Mouse (Mus musculus) urinary bladder, postnatal 14 days (tissue): ENCODE measurements at regions not wholly inside any gene's neighbourhood (a gene's known extent, or its start where the extent isn't known, plus 50 kb on each side); places are given as distances from the start of the nearest gene placed in this dataset.

Source experiments
- DNase-seq: peaks from one replicate; pipeline ENCODE4 v3.0.0; 2021; ENCODE audit warnings: low spot score

GRCm38 (mm10) chr5:101295941-101296340, 368.9 kb downstream of the Nkx6-1 start:
- no peak for DNase-seq

- no peak for DNase-seq
Measured at GRCm38 (mm10) chr5:101294031-101294430, 370.8 kb downstream of the Nkx6-1 start.

GRCm38 (mm10) chr5:101288358-101288757, 376.4 kb downstream of the Nkx6-1 start:
- DNase-seq: peak; percentile 29

GRCm38 (mm10) chr5:101285941-101286340, 378.9 kb downstream of the Nkx6-1 start:
- DNase-seq: no peak

GRCm38 (mm10) chr5:101250474-101250873, 405.0 kb downstream of the Gpat3 start:
- no peak for DNase-seq

- no peak for DNase-seq
Measured at GRCm38 (mm10) chr5:101242651-101243050, 397.1 kb downstream of the Gpat3 start.

- no peak for DNase-seq
Measured at GRCm38 (mm10) chr5:101239298-101240118, 394.0 kb downstream of the Gpat3 start.

GRCm38 (mm10) chr5:101236163-101236693, 390.7 kb downstream of the Gpat3 start:
- DNase-seq: no peak

- no peak for DNase-seq
Measured at GRCm38 (mm10) chr5:101222390-101222789, 376.9 kb downstream of the Gpat3 start.

- DNase-seq: no peak
Measured at GRCm38 (mm10) chr5:101218082-101218481, 372.6 kb downstream of the Gpat3 start.

- no peak for DNase-seq
Measured at GRCm38 (mm10) chr5:101216837-101217571, 371.5 kb downstream of the Gpat3 start.

GRCm38 (mm10) chr5:101211974-101212373, 366.5 kb downstream of the Gpat3 start:
- DNase-seq: no peak

- DNase-seq: no peak
Measured at GRCm38 (mm10) chr5:101208150-101208549, 362.6 kb downstream of the Gpat3 start.

- DNase-seq: no peak
Measured at GRCm38 (mm10) chr5:101195501-101195900, 350.0 kb downstream of the Gpat3 start.

- DNase-seq: no peak
Measured at GRCm38 (mm10) chr5:101190976-101191375, 345.5 kb downstream of the Gpat3 start.

- no peak for DNase-seq
Measured at GRCm38 (mm10) chr5:101173183-101173582, 327.7 kb downstream of the Gpat3 start.

GRCm38 (mm10) chr5:101172782-101173181, 327.3 kb downstream of the Gpat3 start:
- DNase-seq: no peak

- DNase-seq: no peak
Measured at GRCm38 (mm10) chr5:101169074-101169473, 323.6 kb downstream of the Gpat3 start.

GRCm38 (mm10) chr5:101163624-101164213, 318.2 kb downstream of the Gpat3 start:
- no peak for DNase-seq

- DNase-seq: no peak
Measured at GRCm38 (mm10) chr5:101163112-101163511, 317.6 kb downstream of the Gpat3 start.

GRCm38 (mm10) chr5:101157416-101157815, 311.9 kb downstream of the Gpat3 start:
- DNase-seq: no peak

- no peak for DNase-seq
Measured at GRCm38 (mm10) chr5:101146345-101146744, 300.8 kb downstream of the Gpat3 start.
